Mouse (Mus musculus) neural tube, embryonic 13.5 days (tissue): ENCODE data around the gene Farp1. TPM values are rescaled to one million over a fixed set of nuclear protein-coding genes. Genes with fewer than 3 reads are reported as not detected.

Experiments
- ATAC-seq: fragments of 200-750 bp; cut with Nextera tagmentation; 2 replicates; pipeline ENCODE4 v1.8.0; 2017; ENCODE audit warnings: low read depth, mild to moderate bottlenecking, moderate TSS enrichment, moderate library complexity
- H3K27ac ChIP-seq: fragments of 300-500 bp; sonication (generic); replicated peaks from 2 replicates; pipeline ENCODE4 v1.5.1; 2015; ENCODE audit warnings: moderate library complexity, mild to moderate bottlenecking, inconsistent platforms
- H3K27me3 ChIP-seq: fragments of 300-500 bp; sonication (generic); 2 replicates; pipeline ENCODE4 v1.6.1; 2015; ENCODE audit warnings: mild to moderate bottlenecking, inconsistent platforms
- H3K36me3 ChIP-seq: fragments of 300-500 bp; sonication (generic); 2 replicates; pipeline ENCODE4 v1.6.1; 2015; ENCODE audit warnings: mild to moderate bottlenecking, inconsistent platforms
- H3K4me1 ChIP-seq: fragments of 300-500 bp; sonication (generic); replicated peaks from 2 replicates; pipeline ENCODE4 v1.6.1; 2015; ENCODE audit warnings: inconsistent platforms
- H3K4me2 ChIP-seq: fragments of 300-500 bp; sonication (generic); 2 replicates; pipeline ENCODE4 v1.6.1; 2015; ENCODE audit warnings: inconsistent platforms, mild to moderate bottlenecking, moderate library complexity
- H3K4me3 ChIP-seq: fragments of 300-500 bp; sonication (generic); 2 replicates; pipeline ENCODE4 v1.5.1; 2015; ENCODE audit warnings: mild to moderate bottlenecking, inconsistent platforms
- H3K9ac ChIP-seq: fragments of 300-500 bp; sonication (generic); 2 replicates; pipeline ENCODE4 v1.6.1; 2015; ENCODE audit warnings: moderate library complexity, mild to moderate bottlenecking, inconsistent platforms
- H3K9me3 ChIP-seq: fragments of 300-500 bp; sonication (generic); 2 replicates; pipeline ENCODE4 v1.6.1; 2016; ENCODE audit warnings: inconsistent platforms
- WGBS: fragments of 180-500 bp; shearing (Covaris S2); methylation state at CpG from one replicate; pipeline ENCODE4 v1.1.7; 2015; 5-methylcytosine and 5-hydroxymethylcytosine counted together
- polyA plus RNA-seq: library from polyadenylated mRNA; unstranded; fragments of >200 nt; fragmentation: Nextera tagmentation; extraction: Ambion mirVana; gene quantifications from 2 replicates; pipeline ENCODE4 v1.2.1, GENCODE M21; 2015

The Farp1 gene
- polyA plus RNA-seq, 1 experiment from 2014 or later, result 21.0 TPM

DNA sequence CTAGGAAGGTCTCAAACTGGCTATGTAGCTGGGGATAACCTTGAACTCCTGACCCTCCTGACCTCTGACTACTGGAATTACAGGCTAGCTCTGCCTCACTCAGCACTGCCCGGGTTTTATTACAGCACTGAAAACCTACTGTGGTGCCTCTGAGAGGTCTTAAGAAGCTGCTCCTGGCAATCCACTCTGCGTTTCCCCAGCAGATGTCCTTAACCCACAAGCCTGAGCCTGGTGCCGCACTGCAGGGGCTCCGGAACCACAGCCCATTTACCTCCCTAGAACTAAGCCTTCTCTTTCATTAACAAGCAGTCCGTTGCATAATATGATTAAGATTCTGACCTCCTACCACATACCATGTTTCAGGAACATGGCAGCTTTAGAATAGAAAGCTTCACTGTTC is 281.1 kb downstream of the Farp1 start:
- no peaks in the 10 kb centered on the region for H3K9me3 ChIP-seq
- no peak overlapping the region for H3K4me2 ChIP-seq
- no peak overlapping the region for H3K27ac ChIP-seq
- H3K4me3 ChIP-seq, result no peak overlapping the region
- no peaks in the 10 kb centered on the region for H3K36me3 ChIP-seq
- no peak for ATAC-seq
- H3K9ac ChIP-seq, result no peak overlapping the region
- no peaks in the 10 kb centered on the region for H3K27me3 ChIP-seq
- 40% methylated on average over 5 of the region's 5 CpGs for WGBS
- peaks cover 38% of the 10 kb centered on the region for H3K4me1 ChIP-seq

DNA sequence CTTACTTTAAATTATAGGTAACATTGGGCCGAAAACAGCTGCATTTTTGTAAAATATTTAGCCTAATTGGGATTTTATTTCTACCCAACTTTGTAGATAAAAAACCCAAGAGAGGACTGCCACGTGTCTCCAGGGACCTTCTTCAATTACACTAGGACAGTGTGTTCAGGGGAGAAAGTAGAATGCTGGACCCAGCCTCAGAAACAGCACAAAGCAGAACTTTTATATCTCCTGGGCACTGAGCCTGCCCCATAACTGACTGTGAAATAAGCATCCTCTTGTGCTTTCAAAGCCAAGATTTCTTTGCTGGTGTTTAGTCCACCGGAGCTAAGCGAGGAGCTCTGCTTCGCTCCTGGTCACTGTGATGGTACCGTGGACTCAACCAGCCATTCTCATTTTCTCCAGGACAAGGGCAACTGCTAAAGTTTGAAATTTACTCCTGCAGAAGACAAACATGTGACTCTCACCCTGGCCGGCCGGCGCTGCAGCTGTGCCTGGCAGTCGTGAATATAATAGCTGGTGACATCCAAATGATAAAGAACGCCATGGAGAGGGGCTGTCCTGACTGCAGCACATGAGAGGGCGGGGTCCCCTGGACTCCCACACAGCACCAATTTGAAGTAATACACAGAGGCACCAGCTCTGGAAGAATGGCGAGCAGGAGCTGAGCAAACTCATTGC is 281.8 kb downstream of the Farp1 start:
- no peaks in the 10 kb centered on the region for H3K27me3 ChIP-seq

DNA sequence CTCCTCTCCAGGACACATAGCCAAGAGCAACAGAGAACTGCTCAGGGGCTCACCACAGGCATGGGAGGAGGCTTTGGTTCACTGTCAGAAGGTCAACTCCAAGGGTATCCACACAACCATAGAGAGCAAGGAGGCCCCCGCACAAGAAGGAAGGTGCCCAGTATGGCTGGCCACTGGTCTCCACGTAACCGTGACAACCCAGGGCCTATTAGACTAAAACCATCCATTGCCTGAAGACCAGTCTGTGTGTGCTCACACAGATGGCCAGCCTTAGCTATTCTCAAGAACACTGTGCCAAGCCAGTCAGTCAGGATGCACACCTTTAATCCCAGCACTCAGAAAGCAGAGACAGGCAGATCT is 282.3 kb downstream of the Farp1 start:
- Histone ChIP-seq H3K27ac (0 out of 2 replicates have a peak overlapping the region, but pooled peaks have one; percentile 13), H3K9ac (no peak overlapping the region), H3K27me3 (no peaks in the 10 kb centered on the region), H3K36me3 (no peaks in the 10 kb centered on the region), H3K9me3 (no peaks in the 10 kb centered on the region), H3K4me3 (no peak overlapping the region), H3K4me1 (peaks cover 41% of the 10 kb centered on the region), H3K4me2 (no peak overlapping the region)
- 0 out of 2 replicates have a peak, but pooled peaks have one; percentile 16 for ATAC-seq
- WGBS, result 69% methylated on average over 3 of the region's 3 CpGs

More for the DNA sequence above, 281.8 kb downstream of the Farp1 start:
- no peaks in the 10 kb centered on the region for H3K9me3 ChIP-seq
- H3K27ac ChIP-seq, result 0 out of 2 replicates have a peak overlapping the region, but pooled peaks have one; percentile 13
- H3K36me3 ChIP-seq, result no peaks in the 10 kb centered on the region
- no peak overlapping the region for H3K9ac ChIP-seq
- 0 out of 2 replicates have a peak, but pooled peaks have one; percentile 25 for ATAC-seq
- 49% methylated on average over 13 of the region's 13 CpGs for WGBS
- H3K4me2 ChIP-seq, result no peak overlapping the region
- H3K4me3 ChIP-seq, result no peak overlapping the region
- H3K4me1 ChIP-seq, result peaks cover 38% of the 10 kb centered on the region

DNA sequence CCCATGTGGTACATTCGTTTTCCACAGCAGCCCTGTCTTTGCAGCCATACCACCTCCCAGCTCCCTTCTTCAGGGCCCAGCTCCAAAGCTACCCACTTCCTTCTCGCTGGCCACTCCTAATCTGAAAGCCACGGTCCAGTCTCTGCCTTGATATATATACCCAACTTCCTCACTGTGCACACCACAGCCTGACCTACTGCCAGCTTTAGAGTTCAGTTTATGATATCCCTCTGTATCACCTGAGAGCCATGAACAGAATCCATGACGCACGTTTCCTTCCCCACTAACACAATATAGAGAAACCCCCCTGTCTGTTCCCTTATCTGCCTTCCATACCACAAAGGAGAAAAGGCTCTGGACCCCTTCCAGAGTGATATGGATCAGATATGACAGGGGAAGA is 283.4 kb downstream of the Farp1 start:
- Histone ChIP-seq H3K9ac (no peak overlapping the region), H3K4me3 (no peak overlapping the region), H3K27ac (no peak overlapping the region), H3K4me1 (peaks cover 44% of the 10 kb centered on the region), H3K4me2 (no peak overlapping the region), H3K9me3 (no peaks in the 10 kb centered on the region), H3K27me3 (no peaks in the 10 kb centered on the region), H3K36me3 (no peaks in the 10 kb centered on the region)
- 85% methylated on average over 5 of the region's 5 CpGs for WGBS
- no peak for ATAC-seq

DNA sequence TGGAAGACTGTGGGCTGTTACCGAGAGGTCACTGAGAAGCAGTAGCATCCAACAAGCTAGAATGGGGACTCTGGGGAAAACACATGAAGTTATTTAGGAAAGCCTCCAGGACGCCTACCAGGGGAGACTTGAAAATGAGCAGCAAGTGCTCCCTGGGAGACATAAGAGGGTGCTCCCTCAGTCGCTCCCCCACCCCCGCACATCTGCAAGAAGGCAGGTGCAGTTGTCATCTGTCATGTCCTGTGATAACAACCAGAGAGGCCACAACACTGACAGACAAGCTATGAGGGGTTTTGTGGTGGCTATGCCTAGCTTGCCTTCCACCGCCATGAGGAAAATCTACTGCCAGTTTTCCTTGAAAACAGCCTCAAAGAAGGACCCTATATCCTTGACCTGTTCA is 287.1 kb downstream of the Farp1 start:
- Histone ChIP-seq H3K9me3 (no peaks in the 10 kb centered on the region), H3K9ac (no peak overlapping the region), H3K4me1 (peaks cover 32% of the 10 kb centered on the region), H3K4me3 (no peak overlapping the region), H3K27ac (no peak overlapping the region), H3K27me3 (no peaks in the 10 kb centered on the region), H3K4me2 (no peak overlapping the region), H3K36me3 (no peaks in the 10 kb centered on the region)
- 92% methylated on average over 5 of the region's 5 CpGs for WGBS
- ATAC-seq, result no peak

DNA sequence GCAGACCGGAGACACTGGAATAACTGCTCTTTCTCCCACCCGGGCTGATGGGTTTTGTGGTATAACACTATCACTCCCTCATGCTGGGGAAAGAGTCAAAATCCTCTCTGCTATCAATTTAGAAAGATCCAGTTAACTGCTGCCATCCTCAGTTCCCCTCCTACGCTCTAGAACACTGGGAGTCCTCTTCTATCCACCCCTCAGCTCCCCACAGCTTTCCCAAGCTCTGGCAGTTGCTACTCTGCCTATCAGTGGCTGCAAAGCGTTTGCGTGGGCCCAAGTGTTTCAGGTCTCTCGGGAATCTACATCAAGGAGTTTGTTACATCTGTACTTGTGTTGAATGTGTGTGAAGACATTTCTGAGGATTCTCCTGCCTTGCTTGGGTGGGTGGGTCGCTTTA is 287.6 kb downstream of the Farp1 start:
- Histone ChIP-seq H3K9me3 (no peaks in the 10 kb centered on the region), H3K27me3 (no peaks in the 10 kb centered on the region), H3K9ac (no peak overlapping the region), H3K4me3 (no peak overlapping the region), H3K4me1 (peaks cover 33% of the 10 kb centered on the region), H3K27ac (no peak overlapping the region), H3K4me2 (no peak overlapping the region), H3K36me3 (no peaks in the 10 kb centered on the region)
- WGBS, result 85% methylated on average over 7 of the region's 7 CpGs
- no peak for ATAC-seq

DNA sequence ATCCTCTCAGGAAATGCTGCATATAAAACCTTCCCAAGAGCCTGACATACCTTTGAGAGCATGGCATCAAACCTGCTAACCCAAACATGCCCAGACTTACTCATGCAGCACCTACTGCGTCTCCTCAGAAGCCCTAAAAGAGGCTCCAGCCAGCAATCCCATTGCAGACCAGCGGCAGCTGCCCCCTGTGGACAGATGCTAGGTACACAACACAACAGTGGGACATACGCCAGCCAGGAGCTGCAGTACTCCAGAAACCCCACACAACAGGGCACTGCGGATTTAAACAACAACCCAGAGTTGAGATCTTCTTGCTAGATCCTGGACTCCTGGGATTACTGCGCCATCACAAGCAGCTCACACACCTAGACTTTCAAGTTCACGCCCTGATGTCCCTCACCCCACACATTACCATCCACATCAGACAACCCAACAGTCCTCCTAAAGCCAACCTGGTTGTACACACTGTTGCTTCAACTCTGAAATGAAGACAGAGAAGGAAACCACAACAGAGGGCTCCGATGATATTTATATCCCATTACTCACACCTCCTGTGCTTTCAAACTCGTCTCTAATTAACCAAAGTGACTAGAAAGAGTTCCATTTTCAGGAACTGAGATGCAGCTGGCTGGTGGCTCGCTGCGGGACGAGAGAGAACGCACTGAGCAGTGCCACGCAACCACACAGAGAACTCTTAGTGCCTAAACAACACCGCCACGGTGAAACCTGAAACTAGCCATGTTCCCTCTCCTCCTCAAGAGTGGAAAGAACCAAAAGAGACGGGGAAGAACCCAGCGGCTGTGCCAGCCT is 289.7 kb downstream of the Farp1 start:
- H3K27ac ChIP-seq, result no peak overlapping the region
- H3K36me3 ChIP-seq, result no peaks in the 10 kb centered on the region
- ATAC-seq, result no peak
- H3K4me1 ChIP-seq, result peaks cover 28% of the 10 kb centered on the region
- H3K4me3 ChIP-seq, result no peak overlapping the region
- H3K9ac ChIP-seq, result no peak overlapping the region
- no peaks in the 10 kb centered on the region for H3K27me3 ChIP-seq
- H3K4me2 ChIP-seq, result no peak overlapping the region
- H3K9me3 ChIP-seq, result no peaks in the 10 kb centered on the region
- 89% methylated on average over 17 of the region's 17 CpGs for WGBS

DNA sequence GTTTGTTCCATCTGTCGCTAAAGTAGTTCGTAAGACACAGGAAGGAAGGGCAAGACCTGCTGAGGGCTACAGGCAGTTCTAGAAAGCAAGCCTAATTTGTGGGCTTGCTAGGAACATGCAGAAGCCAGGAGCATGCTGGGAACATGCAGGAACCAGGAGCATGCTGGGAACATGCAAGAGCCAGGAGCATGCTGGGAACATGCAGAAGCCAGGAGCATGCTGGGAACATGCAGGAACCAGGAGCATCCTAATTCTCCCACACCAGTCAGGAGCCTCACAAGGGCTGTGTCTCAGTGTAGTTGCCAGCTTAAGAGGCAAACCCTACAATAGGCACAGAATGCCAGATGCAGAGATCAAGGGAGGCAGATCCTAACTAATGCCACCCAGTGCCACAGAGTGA is 291.4 kb downstream of the Farp1 start:
- ATAC-seq, result no peak
- no peak overlapping the region for H3K4me3 ChIP-seq
- H3K27ac ChIP-seq, result no peak overlapping the region
- WGBS, result 84% methylated on average over 2 of the region's 2 CpGs
- no peaks in the 10 kb centered on the region for H3K9me3 ChIP-seq
- no peak overlapping the region for H3K9ac ChIP-seq
- no peak overlapping the region for H3K4me2 ChIP-seq
- H3K36me3 ChIP-seq, result no peaks in the 10 kb centered on the region
- H3K27me3 ChIP-seq, result no peaks in the 10 kb centered on the region
- H3K4me1 ChIP-seq, result peaks cover 28% of the 10 kb centered on the region

DNA sequence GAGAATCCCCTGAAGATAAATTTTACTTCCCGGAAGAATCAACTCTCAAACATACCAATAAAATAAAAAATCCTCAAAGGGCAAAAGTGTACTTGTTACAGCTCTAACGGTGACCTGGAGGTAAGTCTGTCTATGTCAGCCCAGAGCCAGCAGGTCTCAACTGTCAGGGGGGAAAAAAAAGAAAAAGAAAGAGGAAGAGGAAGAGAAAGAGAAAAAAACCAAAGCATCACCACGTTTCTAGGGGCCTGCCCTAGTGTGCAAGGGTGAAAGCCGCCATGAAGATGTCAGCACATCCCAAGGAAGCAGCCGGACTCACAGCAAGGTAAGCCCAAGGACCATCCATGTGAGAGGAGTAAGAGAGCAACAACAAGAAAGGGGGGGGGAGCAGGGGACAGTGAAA is 293.9 kb downstream of the Farp1 start:
- Histone ChIP-seq H3K27ac (no peak overlapping the region), H3K9ac (no peak overlapping the region), H3K4me1 (peaks cover 17% of the 10 kb centered on the region; the same call in 1 of the 2 replicates), H3K27me3 (no peaks in the 10 kb centered on the region), H3K4me2 (no peak overlapping the region), H3K9me3 (no peaks in the 10 kb centered on the region), H3K4me3 (no peak overlapping the region), H3K36me3 (no peaks in the 10 kb centered on the region)
- 91% methylated on average over 5 of the region's 5 CpGs for WGBS
- no peak for ATAC-seq

DNA sequence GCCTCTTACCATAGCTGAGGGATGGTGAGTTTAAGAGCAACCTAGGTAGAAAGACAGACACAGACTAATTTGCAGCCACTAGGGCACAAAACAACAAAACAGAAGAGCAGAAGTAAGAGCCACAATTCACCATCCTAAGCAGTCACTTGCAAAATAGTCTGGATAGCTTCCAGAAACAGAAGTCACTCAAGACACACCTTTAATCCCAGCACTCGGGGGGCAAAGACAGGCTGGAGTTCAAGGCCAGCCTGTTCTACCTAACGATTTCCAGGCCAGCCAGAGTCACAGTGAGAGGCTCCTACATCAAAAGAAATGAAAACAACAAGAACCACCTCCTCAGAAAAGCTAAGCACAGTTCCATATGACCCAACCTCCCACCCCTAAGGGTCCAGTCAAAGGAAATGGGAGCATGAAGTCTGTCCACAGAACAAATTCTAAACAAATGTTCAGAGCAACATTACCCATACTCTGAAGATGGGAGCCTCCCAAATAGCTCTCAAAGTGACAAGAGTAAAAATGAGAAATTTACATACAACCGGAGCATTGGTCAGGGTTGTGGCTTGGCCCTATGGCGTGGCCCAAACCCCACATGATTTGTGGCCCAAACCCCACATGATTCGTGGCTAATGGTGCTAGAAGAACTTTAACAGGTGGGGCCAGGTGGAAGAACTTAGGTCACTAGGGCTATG is 294.5 kb downstream of the Farp1 start:
- no peak for ATAC-seq
- no peak overlapping the region for H3K9ac ChIP-seq
- 80% methylated on average over 5 of the region's 5 CpGs for WGBS
- no peaks in the 10 kb centered on the region for H3K9me3 ChIP-seq
- no peak overlapping the region for H3K27ac ChIP-seq
- no peaks in the 10 kb centered on the region for H3K27me3 ChIP-seq
- H3K4me1 ChIP-seq, result peaks cover 16% of the 10 kb centered on the region; the same call in 1 of the 2 replicates
- H3K4me3 ChIP-seq, result no peak overlapping the region
- no peak overlapping the region for H3K4me2 ChIP-seq
- H3K36me3 ChIP-seq, result peaks cover 3% of the 10 kb centered on the region; the same call in 1 of the 2 replicates

DNA sequence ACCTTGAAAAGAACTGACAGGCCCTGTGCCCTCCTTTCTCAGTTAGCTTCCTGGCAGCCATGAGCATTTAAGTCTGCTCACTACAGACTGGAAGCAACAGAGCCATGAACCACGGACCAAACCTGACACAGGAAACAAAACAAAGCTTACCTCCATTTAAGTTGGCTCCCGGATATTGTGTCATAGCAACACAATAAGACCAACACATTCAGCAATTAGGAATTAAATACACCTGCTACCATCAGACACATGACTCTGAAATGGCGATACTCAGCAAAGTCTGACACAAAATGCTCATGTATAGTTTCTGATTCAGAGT is 295.0 kb downstream of the Farp1 start:
- no peaks in the 10 kb centered on the region for H3K9me3 ChIP-seq
- no peak overlapping the region for H3K4me2 ChIP-seq
- no peaks in the 10 kb centered on the region for H3K27me3 ChIP-seq
- peaks cover 8% of the 10 kb centered on the region; the same call in 1 of the 2 replicates for H3K36me3 ChIP-seq
- H3K27ac ChIP-seq, result no peak overlapping the region
- H3K9ac ChIP-seq, result no peak overlapping the region
- no peak for ATAC-seq
- H3K4me3 ChIP-seq, result no peak overlapping the region
- H3K4me1 ChIP-seq, result peaks cover 16% of the 10 kb centered on the region; the same call in 1 of the 2 replicates
- WGBS, result 86% methylated on average over 3 of the region's 3 CpGs
